Mouse (Mus musculus): ENCODE results near the gene Stox2.

GRCm38 (mm10) chr8:47221851-47222250, 224.3 kb downstream of the Stox2 start:
- TF ChIP-seq CTCF (IDR thresholded peaks at IDR 0.05; ENCODE audit: low read depth) (no peak), EP300 (IDR thresholded peaks at IDR 0.05; ENCODE audit: low read depth) (no peak)
